Mouse (Mus musculus) cerebellum, adult 2 months (tissue): Measurements from ENCODE around the gene Cpne5.

ENCODE experiments used
- CTCF ChIP-seq: fragments of 200-500 bp; IDR thresholded peaks from 2 replicates; pipeline ENCODE4 v1.5.1; 2011; ENCODE audit warnings: low read depth, mild to moderate bottlenecking, control low read depth, low read length, moderate library complexity, borderline replicate concordance; ENCODE audit not compliant: insufficient read depth
- POLR2A ChIP-seq: fragments of 200-500 bp; IDR thresholded peaks from 2 replicates; pipeline ENCODE4 v1.6.1; 2011; ENCODE audit warnings: low read length, control low read depth, borderline replicate concordance; ENCODE audit not compliant: insufficient read depth

DNA sequence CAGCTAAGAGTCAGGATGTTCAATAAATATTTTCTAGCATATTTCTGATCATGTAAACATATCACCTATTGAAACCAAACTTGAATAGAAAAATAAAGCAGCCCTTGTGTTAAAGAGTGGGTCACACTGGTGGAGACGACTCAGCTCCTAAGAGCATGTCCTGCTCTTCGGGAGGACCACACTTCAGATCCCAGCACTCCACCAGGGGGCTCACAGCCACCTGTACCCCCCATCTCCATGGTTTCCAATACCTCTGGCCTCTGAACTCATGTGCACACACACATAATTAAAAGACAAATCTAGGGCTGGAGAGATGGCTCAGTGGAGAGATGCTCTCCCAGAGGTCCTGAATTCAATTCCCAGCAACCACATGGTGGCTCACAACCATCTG lies 24.3 kb upstream of the Cpne5 start:
- TF ChIP-seq CTCF = no peak
- no peak for TF ChIP-seq POLR2A
